8 mouse cellular contexts compared by ENCODE assay signal in genomic region chr7:44901230-44901722, GRCm38 (mm10). TPM values are rescaled to one million over a fixed set of nuclear protein-coding genes. Genes with fewer than 3 reads are reported as not detected.
DNase-seq lines count a peak whose midpoint lies in the region; ATAC-seq and TF ChIP-seq lines count a peak whose summit lies in the region.

No protein-coding gene starts in this region.

- H3K4me3 ChIP-seq in ES-Bruce4 (ENCODE audit: low read depth, low read length): peak overlapping the region; percentile 59
- peak overlapping the region; percentile 22; the same call in 1 of the 2 replicates for H3K4me3 ChIP-seq in kidney, embryonic 14.5 days (ENCODE audit: low read length)
- H3K4me3 ChIP-seq in spleen, adult 2 months (ENCODE audit: extremely low read depth, insufficient read depth, insufficient read length): peak overlapping the region; percentile 69

- no peaks in the 10 kb centered on the region for H3K36me3 ChIP-seq in ES-Bruce4 (ENCODE audit: control insufficient read depth, insufficient read depth, low read length, poor library complexity, severe bottlenecking)
- peaks cover 60% of the 10 kb centered on the region for H3K36me3 ChIP-seq in kidney, embryonic 14.5 days (ENCODE audit: control insufficient read depth, insufficient read depth, low read length)
- peaks cover 21% of the 10 kb centered on the region for H3K36me3 ChIP-seq in spleen, adult 2 months (ENCODE audit: control insufficient read depth, insufficient read depth, low read length)

- no peak overlapping the region for H3K27ac ChIP-seq in ES-Bruce4 (ENCODE audit: insufficient read depth, low read length)
- H3K27ac ChIP-seq in kidney, embryonic 14.5 days (ENCODE audit: low read depth, low read length): peak overlapping the region; percentile 45
- H3K27ac ChIP-seq in spleen, adult 2 months (ENCODE audit: insufficient read depth, low read length): peak overlapping the region; percentile 91

- peak; percentile 65 for ATAC-seq in erythroblast, adult 5-6 weeks (replicated peaks; ENCODE audit: low FRiP score, poor library complexity, severe bottlenecking)
- ATAC-seq in kidney, embryonic 14.5 days (ENCODE audit: low FRiP score, low TSS enrichment): peak; percentile 52
- ATAC-seq in monocyte, adult 5-6 weeks (replicated peaks; ENCODE audit: insufficient number of reproducible peaks, low FRiP score, low TSS enrichment, poor library complexity, severe bottlenecking): no peak

- H3K27me3 ChIP-seq in ES-Bruce4 (ENCODE audit: control insufficient read depth, insufficient read depth, low read length, poor library complexity, severe bottlenecking): no peaks in the 10 kb centered on the region
- no peaks in the 10 kb centered on the region for H3K27me3 ChIP-seq in kidney, embryonic 14.5 days (ENCODE audit: control insufficient read depth, insufficient read depth, low read length)
- no peaks in the 10 kb centered on the region for H3K27me3 ChIP-seq in spleen, adult 2 months (ENCODE audit: control insufficient read depth, insufficient read depth, low read length)

- H3K9ac ChIP-seq in ES-Bruce4 (ENCODE audit: low read depth, poor library complexity, severe bottlenecking): peak overlapping the region; percentile 1; the same call in 1 of the 2 replicates
- H3K9ac ChIP-seq in kidney, embryonic 14.5 days (ENCODE audit: low read depth, low read length): no peak overlapping the region

- peak; percentile 21 for TF ChIP-seq POLR2A in ES-Bruce4 (IDR thresholded peaks at IDR 0.05; ENCODE audit: insufficient read depth, low read length)
- no peak for TF ChIP-seq POLR2A in spleen, adult 2 months (IDR thresholded peaks at IDR 0.05; ENCODE audit: low read depth, low read length)

- peak overlapping the region; percentile 36 for H3K4me2 ChIP-seq in kidney, embryonic 14.5 days (replicated peaks; ENCODE audit: low read depth, low read length)

- no peaks in the 10 kb centered on the region for H3K9me3 ChIP-seq in ES-Bruce4 (replicated peaks; ENCODE audit: control insufficient read depth, insufficient read depth, low read length, poor library complexity, severe bottlenecking)
- H3K9me3 ChIP-seq in kidney, embryonic 14.5 days (ENCODE audit: control insufficient read depth, low read length): no peaks in the 10 kb centered on the region

- 16% methylated on average over 21 of the region's 21 CpGs for WGBS in kidney, embryonic 14.5 days
- 16% methylated on average over 21 of the region's 21 CpGs for WGBS in spleen, adult 2 months

- no peak for TF ChIP-seq CTCF in ES-Bruce4 (IDR thresholded peaks at IDR 0.05; ENCODE audit: low read depth, low read length)
- peak; percentile 10; the same call in 1 of the 2 replicates for TF ChIP-seq CTCF in spleen, adult 2 months (IDR thresholded peaks at IDR 0.05; ENCODE audit: extremely low read depth, insufficient read depth, insufficient read length, insufficient replicate concordance)

- no peak for TF ChIP-seq EP300 in ES-Bruce4 (IDR thresholded peaks at IDR 0.05; ENCODE audit: insufficient read depth, low read depth, low read length)

- DNase-seq in CD4-positive helper T cell, adult 2 months (ENCODE audit: low read depth, low spot score): peak; percentile 87
- DNase-seq in lung, postnatal 14 days: peak; percentile 35
- DNase-seq in spleen, adult 2 months (ENCODE audit: low read depth in 1 of 2, low spot score in 2 of 2): peak; percentile 45 to 56
- no peak for DNase-seq in frontal cortex, postnatal 14 days (ENCODE audit: low spot score in 2 of 2)

- no peaks in the 10 kb centered on the region for H3K4me1 ChIP-seq in ES-Bruce4 (ENCODE audit: control insufficient read depth, insufficient read depth, low read length)
- peaks cover 14% of the 10 kb centered on the region; the same call in 1 of the 2 replicates for H3K4me1 ChIP-seq in kidney, embryonic 14.5 days (ENCODE audit: control insufficient read depth, insufficient read depth, low read length)
- peaks cover 12% of the 10 kb centered on the region for H3K4me1 ChIP-seq in spleen, adult 2 months (ENCODE audit: control insufficient read depth, insufficient read depth, insufficient read length)

RNA-seq across cellular contexts. Expression of gene Fuz, which starts 5.4 kb away (rescaled TPM):
- polyA plus RNA-seq in ES-Bruce4 (2011; ENCODE audit: insufficient read depth, insufficient read length, low read depth, missing spikeins): 15.5 and 17.5 TPM in 2 replicates
- 1.3 TPM in 1 of 2 replicates, not detected in the other for total RNA-seq in erythroblast, adult 5-6 weeks (2015; ENCODE audit: low replicate concordance)
- 2.2 and 4.3 TPM in 2 replicates for total RNA-seq in erythroblast, adult 5-6 weeks (2017; ENCODE audit: low replicate concordance)
- polyA plus RNA-seq in kidney, embryonic 14.5 days (2014; fragmentation: Nextera tagmentation; extraction: Ambion mirVana): 21.9 and 22.3 TPM in 2 replicates
- polyA plus RNA-seq in spleen, adult 2 months (2012; rRNA removed): 52.8 and 54.4 TPM in 2 replicates
- total RNA-seq in monocyte, adult 5-6 weeks (2017): 10.8 to 19.1 TPM (median 16.1 TPM) in 3 replicates

RNA-seq across cellular contexts. Expression of gene Med25, which starts 8.8 kb away (rescaled TPM):
- polyA plus RNA-seq in ES-Bruce4 (2011; ENCODE audit: insufficient read depth, insufficient read length, low read depth, missing spikeins): 54.0 and 65.6 TPM in 2 replicates
- 6.5 and 8.4 TPM in 2 replicates for total RNA-seq in erythroblast, adult 5-6 weeks (2015; ENCODE audit: low replicate concordance)
- 3.2 and 5.3 TPM in 2 replicates for total RNA-seq in erythroblast, adult 5-6 weeks (2017; ENCODE audit: low replicate concordance)
- 80.0 and 86.3 TPM in 2 replicates for polyA plus RNA-seq in kidney, embryonic 14.5 days (2014; fragmentation: Nextera tagmentation; extraction: Ambion mirVana)
- 113 and 136 TPM in 2 replicates for polyA plus RNA-seq in spleen, adult 2 months (2012; rRNA removed)
- 8.2 to 15.1 TPM (median 8.9 TPM) in 3 replicates for total RNA-seq in monocyte, adult 5-6 weeks (2017)

RNA-seq across cellular contexts. Expression of gene Ap2a1, which starts 28.0 kb away (rescaled TPM):
- polyA plus RNA-seq in ES-Bruce4 (2011; ENCODE audit: insufficient read depth, insufficient read length, low read depth, missing spikeins): 88.5 and 107 TPM in 2 replicates
- 29.4 and 43.1 TPM in 2 replicates for total RNA-seq in erythroblast, adult 5-6 weeks (2015; ENCODE audit: low replicate concordance)
- total RNA-seq in erythroblast, adult 5-6 weeks (2017; ENCODE audit: low replicate concordance): 27.5 and 36.0 TPM in 2 replicates
- polyA plus RNA-seq in kidney, embryonic 14.5 days (2014; fragmentation: Nextera tagmentation; extraction: Ambion mirVana): 80.5 and 88.5 TPM in 2 replicates
- 69.9 and 91.7 TPM in 2 replicates for polyA plus RNA-seq in spleen, adult 2 months (2012; rRNA removed)
- 10.3 to 21.7 TPM (median 21.0 TPM) in 3 replicates for total RNA-seq in monocyte, adult 5-6 weeks (2017)

RNA-seq across cellular contexts. Expression of gene Ptov1, which starts 31.7 kb away (rescaled TPM):
- polyA plus RNA-seq in ES-Bruce4 (2011; ENCODE audit: insufficient read depth, insufficient read length, low read depth, missing spikeins): 153 and 160 TPM in 2 replicates
- 6.9 and 8.1 TPM in 2 replicates for total RNA-seq in erythroblast, adult 5-6 weeks (2015; ENCODE audit: low replicate concordance)
- 8.8 and 12.1 TPM in 2 replicates for total RNA-seq in erythroblast, adult 5-6 weeks (2017; ENCODE audit: low replicate concordance)
- polyA plus RNA-seq in kidney, embryonic 14.5 days (2014; fragmentation: Nextera tagmentation; extraction: Ambion mirVana): 441 and 501 TPM in 2 replicates
- polyA plus RNA-seq in spleen, adult 2 months (2012; rRNA removed): 66.2 and 77.3 TPM in 2 replicates
- total RNA-seq in monocyte, adult 5-6 weeks (2017): 7.2 to 11.9 TPM (median 7.4 TPM) in 3 replicates

RNA-seq across cellular contexts. Expression of gene Tsks, which starts 41.7 kb away (rescaled TPM):
- not detected in 2 replicates for polyA plus RNA-seq in ES-Bruce4 (2011; ENCODE audit: insufficient read depth, insufficient read length, low read depth, missing spikeins)
- total RNA-seq in erythroblast, adult 5-6 weeks (2015; ENCODE audit: low replicate concordance): not detected in 2 replicates
- total RNA-seq in erythroblast, adult 5-6 weeks (2017; ENCODE audit: low replicate concordance): not detected in 2 replicates
- polyA plus RNA-seq in kidney, embryonic 14.5 days (2014; fragmentation: Nextera tagmentation; extraction: Ambion mirVana): 0.37 TPM in 1 of 2 replicates, not detected in the other
- not detected in 2 replicates for polyA plus RNA-seq in spleen, adult 2 months (2012; rRNA removed)
- not detected in 3 replicates for total RNA-seq in monocyte, adult 5-6 weeks (2017)

Comparison
In these comparisons a context has a peak if more than half of its experiments do, and no peak if none do; other contexts are left out.
1. DNase-seq: peak in CD4-positive helper T cell, adult 2 months (single experiment), lung, postnatal 14 days (single experiment) and spleen, adult 2 months (2 of 2); none in frontal cortex, postnatal 14 days (0 of 2).
2. Peak in every context shown above with its lines, with median percentiles within 50 percentile points of each other: H3K4me3 ChIP-seq.